In the genomic region with DNA sequence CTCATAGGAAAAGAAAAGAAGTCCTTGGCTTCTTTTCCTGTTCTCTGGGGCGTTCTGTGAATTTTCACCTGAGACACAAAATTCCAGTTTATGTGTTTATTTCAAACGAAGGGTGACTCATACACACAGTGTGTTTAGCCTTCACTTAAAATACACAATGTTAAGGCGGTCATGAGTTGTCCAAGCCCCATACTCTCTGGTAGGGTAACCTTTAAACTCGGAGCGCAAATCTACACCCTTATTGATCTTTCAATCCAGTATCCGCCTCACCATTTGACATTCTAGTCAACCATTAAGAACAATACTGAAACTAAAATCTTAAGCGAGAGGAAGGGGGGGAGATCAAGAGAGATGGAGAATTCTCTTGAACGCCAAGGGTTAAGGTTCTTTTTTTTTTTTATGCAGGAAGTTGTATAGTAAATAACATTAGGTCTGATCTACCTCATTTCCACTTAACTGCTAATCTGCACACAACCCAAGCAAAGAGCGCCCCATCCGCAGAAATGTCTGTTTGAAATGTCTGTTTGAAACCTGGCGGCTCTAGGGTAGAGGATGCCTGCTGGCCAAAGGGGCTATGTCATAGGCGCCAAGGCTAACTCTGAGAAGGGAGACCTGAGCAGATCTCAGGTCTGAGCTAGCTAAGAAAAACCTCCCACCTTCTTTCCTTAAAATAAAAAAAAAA, we compare ENCODE assay signal across 10 mouse cellular contexts. TPM values are rescaled to one million over a fixed set of nuclear protein-coding genes. Genes with fewer than 3 reads are reported as not detected.
DNase-seq lines count a peak whose midpoint lies in the region; ATAC-seq lines count a peak whose summit lies in the region.
"Had no signal": no experiment of that assay in that cellular context is flagged by ENCODE, and none has a peak within 500 bp of the region (broad histone marks: within the 10 kb centered on the region; RNA-seq: fewer than 3 reads in every experiment).

No protein-coding gene starts in this region.

- H3K36me3 ChIP-seq in heart, embryonic 13.5 days = no peaks in the 10 kb centered on the region
- no peaks in the 10 kb centered on the region for H3K36me3 ChIP-seq in hindbrain, embryonic 15.5 days
- no peaks in the 10 kb centered on the region for H3K36me3 ChIP-seq in midbrain, embryonic 16.5 days (ENCODE audit: control insufficient read depth, insufficient read depth, low read length)

- H3K4me1 ChIP-seq in heart, embryonic 13.5 days = peaks cover 57% of the 10 kb centered on the region
- peaks cover 16% of the 10 kb centered on the region for H3K4me1 ChIP-seq in hindbrain, embryonic 15.5 days (replicated peaks)
- peaks cover 12% of the 10 kb centered on the region; the same call in 1 of the 2 replicates for H3K4me1 ChIP-seq in midbrain, embryonic 16.5 days (ENCODE audit: control insufficient read depth, insufficient read depth, low read length)

- H3K9me3 ChIP-seq in heart, embryonic 13.5 days = no peaks in the 10 kb centered on the region
- no peaks in the 10 kb centered on the region for H3K9me3 ChIP-seq in hindbrain, embryonic 15.5 days
- H3K9me3 ChIP-seq in midbrain, embryonic 16.5 days (replicated peaks; ENCODE audit: control insufficient read depth, low read length, poor library complexity, severe bottlenecking) = no peaks in the 10 kb centered on the region

- ATAC-seq in heart, embryonic 13.5 days (ENCODE audit: extremely low read depth, insufficient number of reproducible peaks, low FRiP score, low TSS enrichment) = no peak
- no peak for ATAC-seq in hindbrain, embryonic 15.5 days (ENCODE audit: low FRiP score, low read depth)
- ATAC-seq in midbrain, embryonic 16.5 days = no peak

- WGBS in heart, embryonic 13.5 days = 30% methylated on average over 12 of the region's 12 CpGs
- 8% methylated on average over 12 of the region's 12 CpGs for WGBS in hindbrain, embryonic 15.5 days
- WGBS in midbrain, embryonic 16.5 days = 6% methylated on average over 12 of the region's 12 CpGs

- H3K4me2 ChIP-seq in heart, embryonic 13.5 days = peak overlapping the region; percentile 97
- peak overlapping the region; percentile 62; the same call in 1 of the 2 replicates for H3K4me2 ChIP-seq in hindbrain, embryonic 15.5 days
- H3K4me2 ChIP-seq in midbrain, embryonic 16.5 days (ENCODE audit: low read length) = peak overlapping the region; percentile 68

- H3K9ac ChIP-seq in heart, embryonic 13.5 days = peak overlapping the region; percentile 80
- H3K9ac ChIP-seq in hindbrain, embryonic 15.5 days = no peak overlapping the region
- peak overlapping the region; percentile 67 for H3K9ac ChIP-seq in midbrain, embryonic 16.5 days (ENCODE audit: low read depth, low read length)

- H3K27me3 ChIP-seq in heart, embryonic 13.5 days (replicated peaks) = peaks cover 89% of the 10 kb centered on the region
- peaks cover 58% of the 10 kb centered on the region for H3K27me3 ChIP-seq in hindbrain, embryonic 15.5 days
- peaks cover 33% of the 10 kb centered on the region for H3K27me3 ChIP-seq in midbrain, embryonic 16.5 days (ENCODE audit: control insufficient read depth, insufficient read depth, low read depth, low read length)

- no peak overlapping the region for H3K27ac ChIP-seq in heart, embryonic 13.5 days (replicated peaks)
- no peak overlapping the region for H3K27ac ChIP-seq in hindbrain, embryonic 15.5 days (replicated peaks)
- peak overlapping the region; percentile 81 for H3K27ac ChIP-seq in midbrain, embryonic 16.5 days (ENCODE audit: low read length)

- DNase-seq in heart, postnatal 4 days = no peak
- peak; percentile 73 for DNase-seq in T-cell, adult 2 months (ENCODE audit: low spot score)
- no peak for DNase-seq in gastrocnemius, adult 8-10 months (ENCODE audit: low spot score in 2 of 2)
- no peak for DNase-seq in frontal cortex, postnatal 36 days (ENCODE audit: low spot score in 2 of 2)
- DNase-seq in urinary bladder, postnatal 25 days (ENCODE audit: low spot score) = no peak

- H3K4me3 ChIP-seq in heart, embryonic 13.5 days = peak overlapping the region; percentile 64
- peak overlapping the region; percentile 35 for H3K4me3 ChIP-seq in hindbrain, embryonic 15.5 days
- H3K4me3 ChIP-seq in midbrain, embryonic 16.5 days (ENCODE audit: low read depth, low read length) = peak overlapping the region; percentile 47

RNA-seq across cellular contexts. Expression of gene 4930412O13Rik, which starts 5.2 kb away (rescaled TPM):
- polyA plus RNA-seq in heart, embryonic 13.5 days (2015; fragmentation: Nextera tagmentation; extraction: Ambion mirVana) = 0.19 and 0.43 TPM in 2 replicates
- total RNA-seq in heart, postnatal 4 days (2021) = not detected
- 0.45 and 0.48 TPM in 2 replicates for polyA plus RNA-seq in hindbrain, embryonic 15.5 days (2015; fragmentation: Nextera tagmentation; extraction: Ambion mirVana)
- 1.1 and 1.6 TPM in 2 replicates for polyA plus RNA-seq in midbrain, embryonic 16.5 days (2015; fragmentation: Nextera tagmentation; extraction: Ambion mirVana)
- total RNA-seq in gastrocnemius, adult 8-10 months (2022) = not detected
- total RNA-seq: layer of hippocampus, postnatal 14 days had no signal
- polyA plus RNA-seq: neural tube, embryonic 14.5 days had no signal

RNA-seq across cellular contexts. Expression of gene 9230102O04Rik, which starts 13.5 kb away (rescaled TPM):
- polyA plus RNA-seq in heart, embryonic 13.5 days (2015; fragmentation: Nextera tagmentation; extraction: Ambion mirVana) = not detected in 2 replicates
- total RNA-seq in heart, postnatal 4 days (2021) = not detected
- polyA plus RNA-seq in hindbrain, embryonic 15.5 days (2015; fragmentation: Nextera tagmentation; extraction: Ambion mirVana) = 0.69 and 1.2 TPM in 2 replicates
- polyA plus RNA-seq in midbrain, embryonic 16.5 days (2015; fragmentation: Nextera tagmentation; extraction: Ambion mirVana) = 2.3 and 4.0 TPM in 2 replicates
- not detected for total RNA-seq in gastrocnemius, adult 8-10 months (2022)
- total RNA-seq: layer of hippocampus, postnatal 14 days had no signal

RNA-seq across cellular contexts. Expression of gene Gata3, which starts 14.0 kb away (rescaled TPM):
- polyA plus RNA-seq in heart, embryonic 13.5 days (2015; fragmentation: Nextera tagmentation; extraction: Ambion mirVana) = 3.2 and 3.6 TPM in 2 replicates
- total RNA-seq in heart, postnatal 4 days (2021) = 1 to 10 TPM; 1.0 to 1.1 TPM
- polyA plus RNA-seq in hindbrain, embryonic 15.5 days (2015; fragmentation: Nextera tagmentation; extraction: Ambion mirVana) = 28.8 and 32.3 TPM in 2 replicates
- polyA plus RNA-seq in midbrain, embryonic 16.5 days (2015; fragmentation: Nextera tagmentation; extraction: Ambion mirVana) = 84.5 and 92.5 TPM in 2 replicates
- 1 to 10 TPM in 1 of 4 experiments, under 1 TPM in 2, not detected in 1; 0.24 to 1.1 (median 0.40) TPM for total RNA-seq in gastrocnemius, adult 8-10 months (2022)
